Mouse (Mus musculus): ENCODE measurements at regions not wholly inside any gene's neighbourhood (a gene's known extent, or its start where the extent isn't known, plus 50 kb on each side); places are given as distances from the start of the nearest gene placed in this dataset.

GRCm38 (mm10) chr13:78310837-78311236, 111.3 kb upstream of the Nr2f1 start:
- Histone ChIP-seq H3K4me1 (ENCODE audit: control insufficient read depth, insufficient read depth, low read length) (no peaks in the 10 kb centered on the region), H3K4me2 (replicated peaks; ENCODE audit: low read depth, low read length, severe bottlenecking) (no peak overlapping the region), H3K36me3 (ENCODE audit: control insufficient read depth, insufficient read depth, low read length) (no peaks in the 10 kb centered on the region), H3K9ac (ENCODE audit: low read depth, low read length, severe bottlenecking) (no peak overlapping the region), H3K9me3 (ENCODE audit: control insufficient read depth, low read length) (no peaks in the 10 kb centered on the region), H3K4me3 (replicated peaks; ENCODE audit: low read length) (no peak overlapping the region), H3K27me3 (ENCODE audit: control insufficient read depth, insufficient read depth, low read length) (no peaks in the 10 kb centered on the region), H3K27ac (replicated peaks; ENCODE audit: low read depth, low read length) (no peak overlapping the region)
- 31% methylated on average over 3 of the region's 3 CpGs for WGBS
- DNase-seq (ENCODE audit: low spot score), result no peak
- no peak for ATAC-seq (ENCODE audit: low FRiP score, low read depth)
- TF ChIP-seq POLR2A (IDR thresholded peaks at IDR 0.05; ENCODE audit: borderline replicate concordance, extremely low read depth, insufficient read depth, insufficient read length), result no peak

All from limb, embryonic 14.5 days (tissue).